Mouse (Mus musculus) G1E (cell line): ENCODE results near the gene Mthfr.

Experiments used
- CTCF ChIP-seq: IDR thresholded peaks from 2 replicates; pipeline ENCODE4 v1.5.1; 2012; ENCODE audit warnings: low read depth, low read length, inconsistent platforms, mixed read lengths
- POLR2AphosphoS5 ChIP-seq: IDR thresholded peaks from 2 replicates; pipeline ENCODE4 v1.6.1; 2012; ENCODE audit warnings: low read depth, low read length, inconsistent platforms; ENCODE audit not compliant: insufficient replicate concordance

- TF ChIP-seq CTCF, result no peak
- no peak for TF ChIP-seq POLR2AphosphoS5
Observed at GRCm38 (mm10) chr4:148080597-148080973, 41.7 kb downstream of the Mthfr start.
